Mouse (Mus musculus): ENCODE data around the gene Egfr.

GRCm38 (mm10) chr11:16900182-16900581, 148.2 kb downstream of the Egfr start:
- TF ChIP-seq TCF3 (IDR thresholded peaks at IDR 0.05; ENCODE audit: insufficient read length, low read depth): no peak
- TF ChIP-seq POLR2AphosphoS2 (IDR thresholded peaks at IDR 0.05; ENCODE audit: insufficient read length, low read depth): no peak
- TF ChIP-seq POLR2A (IDR thresholded peaks at IDR 0.05; ENCODE audit: insufficient read length, low read depth): no peak
- TF ChIP-seq MAX (IDR thresholded peaks at IDR 0.05; ENCODE audit: low read depth): no peak
- no peak for TF ChIP-seq USF1 (IDR thresholded peaks at IDR 0.05; ENCODE audit: low read depth)
- TF ChIP-seq E2F4 (IDR thresholded peaks at IDR 0.05; ENCODE audit: insufficient read depth): no peak
- TF ChIP-seq CEBPB (IDR thresholded peaks at IDR 0.05; ENCODE audit: insufficient read depth, poor library complexity, severe bottlenecking): no peak

Data from myocyte (in vitro differentiated cells).